Comparison of ENCODE assay signal across 7 mouse cellular contexts in genomic region chr7:140125278-140126021, GRCm38 (mm10). TPM values are rescaled to one million over a fixed set of nuclear protein-coding genes. Genes with fewer than 3 reads are reported as not detected.
DNase-seq lines count a peak whose midpoint lies in the region; ATAC-seq lines count a peak whose summit lies in the region.

No protein-coding gene starts in this region.

- peak overlapping the region; percentile 75; the same call in 1 of the 2 replicates for H3K27ac ChIP-seq in embryonic facial prominence, embryonic 12.5 days
- peak overlapping the region; percentile 90 for H3K27ac ChIP-seq in limb, embryonic 10.5 days
- no peak overlapping the region for H3K27ac ChIP-seq in midbrain, embryonic 12.5 days (replicated peaks)

- no peaks in the 10 kb centered on the region for H3K27me3 ChIP-seq in embryonic facial prominence, embryonic 12.5 days
- H3K27me3 ChIP-seq in limb, embryonic 10.5 days (ENCODE audit: low read depth, poor library complexity, severe bottlenecking) = no peaks in the 10 kb centered on the region
- no peaks in the 10 kb centered on the region; the same call in 1 of the 2 replicates for H3K27me3 ChIP-seq in midbrain, embryonic 12.5 days

- H3K4me1 ChIP-seq in embryonic facial prominence, embryonic 12.5 days = 0 out of 2 replicates have a peak, but pooled peaks cover 5% of the 10 kb centered on the region
- peaks cover 16% of the 10 kb centered on the region for H3K4me1 ChIP-seq in limb, embryonic 10.5 days
- H3K4me1 ChIP-seq in midbrain, embryonic 12.5 days = peaks cover 9% of the 10 kb centered on the region

- WGBS in embryonic facial prominence, embryonic 12.5 days = 1% methylated on average over 40 of the region's 40 CpGs
- WGBS in limb, embryonic 10.5 days = 1% methylated on average over 40 of the region's 40 CpGs
- WGBS in midbrain, embryonic 12.5 days = 2% methylated on average over 40 of the region's 40 CpGs

- peak overlapping the region; percentile 85 for H3K4me3 ChIP-seq in embryonic facial prominence, embryonic 12.5 days
- peak overlapping the region; percentile 68 for H3K4me3 ChIP-seq in limb, embryonic 10.5 days
- H3K4me3 ChIP-seq in midbrain, embryonic 12.5 days = peak overlapping the region; percentile 74

- DNase-seq in adrenal gland, postnatal 36 days = peak; percentile 95 to 98
- DNase-seq in heart, adult 11 months = peak; percentile 99
- DNase-seq in kidney, adult 18-20 months = peak; percentile 96
- peak; percentile 94 for DNase-seq in limb, embryonic 10.5 days (ENCODE audit: low spot score)
- DNase-seq in skeletal muscle tissue, adult 2 months (ENCODE audit: low read depth, low spot score) = peak; percentile 87

- H3K9ac ChIP-seq in embryonic facial prominence, embryonic 12.5 days = peak overlapping the region; percentile 81
- peak overlapping the region; percentile 76 for H3K9ac ChIP-seq in midbrain, embryonic 12.5 days (replicated peaks)

- H3K4me2 ChIP-seq in embryonic facial prominence, embryonic 12.5 days (replicated peaks) = peak overlapping the region; percentile 64
- peak overlapping the region; percentile 77 for H3K4me2 ChIP-seq in midbrain, embryonic 12.5 days (replicated peaks)

- 0 out of 2 replicates have a peak, but pooled peaks cover 13% of the 10 kb centered on the region for H3K36me3 ChIP-seq in embryonic facial prominence, embryonic 12.5 days
- H3K36me3 ChIP-seq in limb, embryonic 10.5 days = peaks cover 14% of the 10 kb centered on the region
- H3K36me3 ChIP-seq in midbrain, embryonic 12.5 days = peaks cover 5% of the 10 kb centered on the region; the same call in 1 of the 2 replicates

- no peaks in the 10 kb centered on the region for H3K9me3 ChIP-seq in embryonic facial prominence, embryonic 12.5 days
- H3K9me3 ChIP-seq in limb, embryonic 10.5 days (replicated peaks) = no peaks in the 10 kb centered on the region
- H3K9me3 ChIP-seq in midbrain, embryonic 12.5 days = no peaks in the 10 kb centered on the region

- ATAC-seq in embryonic facial prominence, embryonic 12.5 days (ENCODE audit: insufficient number of reproducible peaks, insufficient read depth, low FRiP score, low TSS enrichment) = peak; percentile 97
- ATAC-seq in midbrain, embryonic 12.5 days (ENCODE audit: low FRiP score, low read depth) = peak; percentile 97

RNA-seq across cellular contexts. Expression of gene Echs1, which starts 9.2 kb away (rescaled TPM):
- 100 to 1,000 TPM; 356 to 530 TPM for total RNA-seq in adrenal gland, postnatal 36 days (2021)
- 172 and 173 TPM in 2 replicates for polyA plus RNA-seq in embryonic facial prominence, embryonic 12.5 days (2016; fragmentation: Nextera tagmentation; extraction: Ambion mirVana)
- 174 and 178 TPM in 2 replicates for polyA plus RNA-seq in limb, embryonic 10.5 days (2016; fragmentation: Nextera tagmentation; extraction: Ambion mirVana)
- 136 and 142 TPM in 2 replicates for polyA plus RNA-seq in midbrain, embryonic 12.5 days (2016; fragmentation: Nextera tagmentation; extraction: Ambion mirVana)

RNA-seq across cellular contexts. Expression of gene Paox, which starts 9.9 kb away (rescaled TPM):
- 10 to 100 TPM; 13.0 to 26.1 TPM for total RNA-seq in adrenal gland, postnatal 36 days (2021)
- polyA plus RNA-seq in embryonic facial prominence, embryonic 12.5 days (2016; fragmentation: Nextera tagmentation; extraction: Ambion mirVana) = 19.1 and 20.8 TPM in 2 replicates
- 19.2 and 23.7 TPM in 2 replicates for polyA plus RNA-seq in limb, embryonic 10.5 days (2016; fragmentation: Nextera tagmentation; extraction: Ambion mirVana)
- 9.8 and 11.3 TPM in 2 replicates for polyA plus RNA-seq in midbrain, embryonic 12.5 days (2016; fragmentation: Nextera tagmentation; extraction: Ambion mirVana)

RNA-seq across cellular contexts. Expression of gene Mtg1, which starts 11.9 kb away (rescaled TPM):
- 10 to 100 TPM; 24.4 to 34.5 TPM for total RNA-seq in adrenal gland, postnatal 36 days (2021)
- polyA plus RNA-seq in embryonic facial prominence, embryonic 12.5 days (2016; fragmentation: Nextera tagmentation; extraction: Ambion mirVana) = 26.1 and 30.5 TPM in 2 replicates
- polyA plus RNA-seq in limb, embryonic 10.5 days (2016; fragmentation: Nextera tagmentation; extraction: Ambion mirVana) = 29.5 and 31.9 TPM in 2 replicates
- 26.1 and 28.8 TPM in 2 replicates for polyA plus RNA-seq in midbrain, embryonic 12.5 days (2016; fragmentation: Nextera tagmentation; extraction: Ambion mirVana)

RNA-seq across cellular contexts. Expression of gene Fuom, which starts 23.2 kb away (rescaled TPM):
- total RNA-seq in adrenal gland, postnatal 36 days (2021) = 10 to 100 TPM; 45.3 to 68.5 TPM
- polyA plus RNA-seq in embryonic facial prominence, embryonic 12.5 days (2016; fragmentation: Nextera tagmentation; extraction: Ambion mirVana) = 22.0 and 27.1 TPM in 2 replicates
- polyA plus RNA-seq in limb, embryonic 10.5 days (2016; fragmentation: Nextera tagmentation; extraction: Ambion mirVana) = 8.7 and 13.9 TPM in 2 replicates
- polyA plus RNA-seq in midbrain, embryonic 12.5 days (2016; fragmentation: Nextera tagmentation; extraction: Ambion mirVana) = 14.6 and 16.1 TPM in 2 replicates

RNA-seq across cellular contexts. Expression of gene Sprn, which starts 29.2 kb away (rescaled TPM):
- total RNA-seq in adrenal gland, postnatal 36 days (2021) = under 1 TPM; 0.33 to 0.56 TPM
- polyA plus RNA-seq in embryonic facial prominence, embryonic 12.5 days (2016; fragmentation: Nextera tagmentation; extraction: Ambion mirVana) = 1.2 TPM in 2 replicates
- polyA plus RNA-seq in limb, embryonic 10.5 days (2016; fragmentation: Nextera tagmentation; extraction: Ambion mirVana) = not detected in 2 replicates
- 2.8 and 3.1 TPM in 2 replicates for polyA plus RNA-seq in midbrain, embryonic 12.5 days (2016; fragmentation: Nextera tagmentation; extraction: Ambion mirVana)
